Mouse (Mus musculus) MEL (cell line): Measurements from ENCODE around the gene Irx5. TPM values are rescaled to one million over a fixed set of nuclear protein-coding genes. Genes with fewer than 3 reads are reported as not detected.

Experiments used
- DNase-seq: peaks from one replicate; pipeline ENCODE4 v3.0.0; 2011; ENCODE audit warnings: low read depth, low spot score
- H3K27ac ChIP-seq: 2 replicates; pipeline ENCODE4 v1.5.1; 2012; ENCODE audit warnings: low read depth, mild to moderate bottlenecking, control low read depth, low read length, moderate library complexity; ENCODE audit not compliant: control insufficient read depth
- H3K27me3 ChIP-seq, 2 experiments: fragments of 150-350 bp in 1 of 2; sonication (generic) in 1 of 2; 2 replicates each; pipeline ENCODE4 v1.6.1; 2012; ENCODE audit warnings: low read length in 2 of 2, mild to moderate bottlenecking in 2 of 2, improper control_type of control experiment in 1 of 2, moderate library complexity in 1 of 2; ENCODE audit not compliant: insufficient read depth in 2 of 2, control insufficient read depth in 1 of 2
- H3K36me3 ChIP-seq, 2 experiments: 2 replicates each; pipeline ENCODE4 v1.6.1; 2012 to 2014; ENCODE audit warnings: low read length in 2 of 2, improper control_type of control experiment in 1 of 2, inconsistent platforms in 1 of 2, mild to moderate bottlenecking in 1 of 2; ENCODE audit not compliant: insufficient read depth in 2 of 2, control insufficient read depth in 1 of 2
- H3K4me1 ChIP-seq, 2 experiments: fragments of 150-350 bp in 1 of 2; sonication (generic) in 1 of 2; 2 replicates each; pipeline ENCODE4 v1.6.1; 2012; ENCODE audit warnings: low read length in 2 of 2, improper control_type of control experiment in 1 of 2, mild to moderate bottlenecking in 1 of 2; ENCODE audit not compliant: insufficient read depth in 2 of 2, control insufficient read depth in 1 of 2
- H3K4me3 ChIP-seq, 2 experiments: fragments of 150-350 bp in 1 of 2; sonication (generic) in 1 of 2; 2 replicates each; pipeline ENCODE4 v1.5.1; 2012; ENCODE audit warnings: low read depth in 2 of 2, low read length in 2 of 2, mild to moderate bottlenecking in 2 of 2, moderate library complexity in 2 of 2, control low read depth in 1 of 2, improper control_type of control experiment in 1 of 2; ENCODE audit not compliant: control insufficient read depth in 1 of 2, insufficient read depth in 1 of 2
- H3K79me2 ChIP-seq: 2 replicates; pipeline ENCODE4 v1.6.1; 2012; ENCODE audit warnings: mild to moderate bottlenecking, low read length, moderate library complexity; ENCODE audit not compliant: control insufficient read depth, poor library complexity, insufficient read depth
- H3K9ac ChIP-seq: 2 replicates; pipeline ENCODE4 v1.6.1; 2012; ENCODE audit warnings: low read depth, mild to moderate bottlenecking, control low read depth, low read length, moderate library complexity; ENCODE audit not compliant: control insufficient read depth, poor library complexity, severe bottlenecking
- H3K9me3 ChIP-seq: fragments of 150-350 bp; sonication (generic); replicated peaks from 2 replicates; pipeline ENCODE4 v1.6.1; 2012; ENCODE audit warnings: mild to moderate bottlenecking, low read length, improper control_type of control experiment, moderate library complexity; ENCODE audit not compliant: insufficient read depth
- CHD1 ChIP-seq: IDR thresholded peaks from 2 replicates; pipeline ENCODE4 v1.6.1; 2012; ENCODE audit warnings: low read depth, mild to moderate bottlenecking, inconsistent platforms, low read length, improper control_type of control experiment
- CHD2 ChIP-seq: IDR thresholded peaks from 2 replicates; pipeline ENCODE4 v1.6.1; 2011; ENCODE audit warnings: low read length, improper control_type of control experiment
- CTCF ChIP-seq, 3 experiments: IDR thresholded peaks in 2 of 3; conservative IDR thresholded peaks in 1 of 3; 2 replicates each; pipeline ENCODE4 v1.5.1; 2011 to 2012; ENCODE audit warnings: low read length in 3 of 3, low read depth in 2 of 3, mild to moderate bottlenecking in 2 of 3, improper control_type of control experiment in 1 of 3, inconsistent platforms in 1 of 3, mixed read lengths in 1 of 3, moderate library complexity in 1 of 3; ENCODE audit not compliant: control insufficient read depth in 1 of 3, insufficient read depth in 1 of 3, poor library complexity in 1 of 3, severe bottlenecking in 1 of 3
- E2F4 ChIP-seq: IDR thresholded peaks from 2 replicates; pipeline ENCODE4 v1.6.1; 2011; ENCODE audit warnings: low read depth, low read length, improper control_type of control experiment, borderline replicate concordance
- ELF1 ChIP-seq: IDR thresholded peaks from 2 replicates; pipeline ENCODE4 v1.6.1; 2014; ENCODE audit warnings: low read depth, mild to moderate bottlenecking, inconsistent platforms, low read length, improper control_type of control experiment, moderate library complexity
- ETS1 ChIP-seq: IDR thresholded peaks from 2 replicates; pipeline ENCODE4 v1.6.1; 2012; ENCODE audit warnings: low read depth, mild to moderate bottlenecking, inconsistent platforms, low read length, improper control_type of control experiment, moderate library complexity
- GABPA ChIP-seq: IDR thresholded peaks from 2 replicates; pipeline ENCODE4 v1.6.1; 2012; ENCODE audit warnings: low read depth, mild to moderate bottlenecking, inconsistent platforms, low read length, improper control_type of control experiment, moderate library complexity
- HCFC1 ChIP-seq: IDR thresholded peaks from 2 replicates; pipeline ENCODE4 v1.6.1; 2012; ENCODE audit warnings: low read depth, mild to moderate bottlenecking, inconsistent platforms, low read length, improper control_type of control experiment, moderate library complexity
- KAT2A ChIP-seq: conservative IDR thresholded peaks from 2 replicates; pipeline ENCODE4 v1.6.1; 2012; ENCODE audit warnings: low read depth, low read length, improper control_type of control experiment, inconsistent platforms
- MAFK ChIP-seq: IDR thresholded peaks from 2 replicates; pipeline ENCODE4 v1.6.1; 2011; ENCODE audit warnings: low read depth, mild to moderate bottlenecking, low read length, improper control_type of control experiment, borderline replicate concordance
- MAX ChIP-seq: IDR thresholded peaks from 2 replicates; pipeline ENCODE4 v1.6.1; 2011; ENCODE audit warnings: low read length, improper control_type of control experiment
- MAZ ChIP-seq: IDR thresholded peaks from 2 replicates; pipeline ENCODE4 v1.6.1; 2012; ENCODE audit warnings: low read depth, mild to moderate bottlenecking, inconsistent platforms, low read length, improper control_type of control experiment
- MEF2A ChIP-seq: IDR thresholded peaks from 2 replicates; pipeline ENCODE4 v1.6.1; 2014; ENCODE audit warnings: low read depth, mild to moderate bottlenecking, inconsistent platforms, low read length, improper control_type of control experiment; ENCODE audit not compliant: poor library complexity, insufficient replicate concordance, severe bottlenecking; ENCODE audit errors: extremely low read depth
- MXI1 ChIP-seq: IDR thresholded peaks from 2 replicates; pipeline ENCODE4 v1.6.1; 2011; ENCODE audit warnings: mild to moderate bottlenecking, low read depth, low read length, improper control_type of control experiment
- NRF1 ChIP-seq: IDR thresholded peaks from 2 replicates; pipeline ENCODE4 v1.6.1; 2014; ENCODE audit warnings: low read depth, mild to moderate bottlenecking, inconsistent platforms, low read length, improper control_type of control experiment, moderate library complexity; ENCODE audit not compliant: poor library complexity, insufficient read depth, severe bottlenecking
- POLR2AphosphoS5 ChIP-seq: IDR thresholded peaks from 2 replicates; pipeline ENCODE4 v1.6.1; 2012; ENCODE audit warnings: low read depth, borderline replicate concordance, mild to moderate bottlenecking, inconsistent platforms, low read length, moderate library complexity, mixed read lengths
- RAD21 ChIP-seq: IDR thresholded peaks from 2 replicates; pipeline ENCODE4 v1.6.1; 2011; ENCODE audit warnings: mild to moderate bottlenecking, low read depth, low read length, improper control_type of control experiment
- RCOR1 ChIP-seq: IDR thresholded peaks from 2 replicates; pipeline ENCODE4 v1.6.1; 2012; ENCODE audit warnings: low read depth, mild to moderate bottlenecking, inconsistent platforms, low read length, improper control_type of control experiment
- SIN3A ChIP-seq: IDR thresholded peaks from 2 replicates; pipeline ENCODE4 v1.6.1; 2012; ENCODE audit warnings: low read length, improper control_type of control experiment, inconsistent platforms
- SMC3 ChIP-seq: IDR thresholded peaks from 2 replicates; pipeline ENCODE4 v1.6.1; 2011; ENCODE audit warnings: low read depth, low read length, improper control_type of control experiment
- TAL1 ChIP-seq: IDR thresholded peaks from 2 replicates; pipeline ENCODE4 v1.6.1; 2012; ENCODE audit warnings: mild to moderate bottlenecking, inconsistent platforms, low read length, moderate library complexity, mixed read lengths
- TBP ChIP-seq: IDR thresholded peaks from 2 replicates; pipeline ENCODE4 v1.8.0; 2011; ENCODE audit warnings: low read depth, low read length, improper control_type of control experiment
- USF2 ChIP-seq, 2 experiments: IDR thresholded peaks; 2 replicates each; pipeline ENCODE4 v1.6.1; 2011 to 2012; ENCODE audit warnings: improper control_type of control experiment in 2 of 2, low read length in 2 of 2, borderline replicate concordance in 1 of 2, inconsistent platforms in 1 of 2, low read depth in 1 of 2, mild to moderate bottlenecking in 1 of 2; ENCODE audit not compliant: insufficient read depth in 1 of 2
- ZC3H11A ChIP-seq: IDR thresholded peaks from 2 replicates; pipeline ENCODE4 v1.6.1; 2012; ENCODE audit warnings: low read depth, mild to moderate bottlenecking, inconsistent platforms, low read length, improper control_type of control experiment
- ZNF384 ChIP-seq: IDR thresholded peaks from 2 replicates; pipeline ENCODE4 v1.6.1; 2012; ENCODE audit warnings: low read depth, mild to moderate bottlenecking, inconsistent platforms, low read length, improper control_type of control experiment
- polyA plus RNA-seq, 2 experiments: library from polyadenylated mRNA; stranded (reverse) in 1 of 2; unstranded in 1 of 2; fragments of >175 nt in 1 of 2; fragments of >200 nt in 1 of 2; gene quantifications; 2 replicates each; pipeline versions ENCODE4 v1.2.1 to v1.2.4; 2012; ENCODE audit warnings: low replicate concordance in 2 of 2, low read depth in 1 of 2; ENCODE audit not compliant: insufficient read length in 2 of 2, insufficient read depth in 1 of 2, missing spikeins in 1 of 2
- total RNA-seq: library from RNA; depleted of rRNA; stranded (reverse); fragments of 300-350 nt; gene quantifications from 2 replicates; pipeline ENCODE4 v1.2.3, GENCODE M21; 2012

The Irx5 gene
- total and polyA plus RNA-seq, 3 experiments = 0.15 to 0.43 TPM; not detected in 1

- Histone ChIP-seq H3K27me3 (no peaks in the 10 kb centered on the region), H3K4me1 (peaks cover 2 to 12% of the 10 kb centered on the region in 2 experiments; a peak in 2 of 4 replicates), H3K4me3 (no peak overlapping the region), H3K9me3 (no peaks in the 10 kb centered on the region), H3K36me3 (peaks cover 5 to 16% of the 10 kb centered on the region in 2 experiments), H3K9ac (no peak overlapping the region), H3K27ac (no peak overlapping the region), H3K79me2 (peaks cover 32% of the 10 kb centered on the region)
- no peak for DNase-seq
- no peak for TF ChIP-seq CHD2
- no peak for TF ChIP-seq TBP
- no peak for TF ChIP-seq RAD21
- TF ChIP-seq RCOR1 = no peak
- TF ChIP-seq SMC3 = no peak
- TF ChIP-seq HCFC1 = no peak
- TF ChIP-seq CTCF (IDR thresholded peaks at IDR 0.05 in 2 of 3, conservative IDR thresholded peaks at IDR 0.05 in 1 of 3; ENCODE audit: control insufficient read depth in 1 of 3, insufficient read depth in 1 of 3, low read depth in 2 of 3, low read length in 3 of 3, poor library complexity in 1 of 3, severe bottlenecking in 1 of 3) = no peak
- no peak for TF ChIP-seq SIN3A
- no peak for TF ChIP-seq POLR2AphosphoS5
- no peak for TF ChIP-seq ZNF384
- TF ChIP-seq MAFK = no peak
- TF ChIP-seq NRF1 = no peak
- TF ChIP-seq CHD1 = no peak
- TF ChIP-seq USF2 (IDR thresholded peaks at IDR 0.05; ENCODE audit: borderline replicate concordance in 1 of 2, insufficient read depth in 1 of 2, low read depth in 1 of 2, low read length in 2 of 2) = no peak
- TF ChIP-seq MXI1 = no peak
- TF ChIP-seq GABPA = no peak
- no peak for TF ChIP-seq KAT2A
- TF ChIP-seq ETS1 = no peak
Observed at GRCm38 (mm10) chr8:92349898-92350486, 7.4 kb upstream of the Irx5 start.

GRCm38 (mm10) chr8:92353405-92353804, 4.0 kb upstream of the Irx5 start:
- peaks cover 36% of the 10 kb centered on the region for H3K79me2 ChIP-seq
- no peaks in the 10 kb centered on the region for H3K27me3 ChIP-seq
- TF ChIP-seq ZC3H11A = no peak
- TF ChIP-seq POLR2AphosphoS5 = no peak
- TF ChIP-seq ELF1 = no peak
- no peak for TF ChIP-seq MAZ
- no peak for TF ChIP-seq TAL1
- TF ChIP-seq E2F4 = no peak
- no peak for TF ChIP-seq CTCF (IDR thresholded peaks at IDR 0.05 in 2 of 3, conservative IDR thresholded peaks at IDR 0.05 in 1 of 3; ENCODE audit: control insufficient read depth in 1 of 3, insufficient read depth in 1 of 3, low read depth in 2 of 3, low read length in 3 of 3, poor library complexity in 1 of 3, severe bottlenecking in 1 of 3)
- no peak for TF ChIP-seq MAFK
- TF ChIP-seq KAT2A = no peak
- no peak for TF ChIP-seq TBP
- no peak for TF ChIP-seq MAX
- no peak for TF ChIP-seq SMC3
- no peak for TF ChIP-seq CHD2
- TF ChIP-seq MEF2A = no peak
- no peak for TF ChIP-seq ETS1
- no peak for TF ChIP-seq USF2 (IDR thresholded peaks at IDR 0.05; ENCODE audit: borderline replicate concordance in 1 of 2, insufficient read depth in 1 of 2, low read depth in 1 of 2, low read length in 2 of 2)
- no peak for TF ChIP-seq NRF1
- TF ChIP-seq CHD1 = no peak
- H3K27ac ChIP-seq = no peak overlapping the region
- H3K9ac ChIP-seq = no peak overlapping the region
- H3K4me3 ChIP-seq = peak overlapping the region; percentile 3; a peak in 1 of 4 replicates
- no peaks in the 10 kb centered on the region for H3K9me3 ChIP-seq
- DNase-seq = no peak
- H3K36me3 ChIP-seq = peaks cover 3 to 16% of the 10 kb centered on the region in 2 experiments
- peaks cover 2 to 12% of the 10 kb centered on the region in 2 experiments; a peak in 2 of 4 replicates for H3K4me1 ChIP-seq
